Mouse (Mus musculus): ENCODE data around the gene Syf2. TPM values are rescaled to one million over a fixed set of nuclear protein-coding genes. Genes with fewer than 3 reads are reported as not detected.
A peak's percentile ranks its signal among the peaks of the same experiment; 100 is the strongest.

The Syf2 gene
- total RNA-seq, 2 experiments from 2014 or later: 48.7 TPM

GRCm38 (mm10) chr4:134967887-134968604, 37.3 kb downstream of the Syf2 start:
- no peak for DNase-seq
- intact Hi-C loops (cut with DNase I): no loop called here

GRCm38 (mm10) chr4:134968605-134968976, 37.9 kb downstream of the Syf2 start:
- intact Hi-C loops (cut with DNase I): no loop called here
- no peak for DNase-seq

GRCm38 (mm10) chr4:134975261-134975928, 44.7 kb downstream of the Syf2 start:
- intact Hi-C loops (cut with DNase I): no loop called here
- DNase-seq: no peak

GRCm38 (mm10) chr4:134975929-134976308, 45.2 kb downstream of the Syf2 start:
- no peak for DNase-seq
- intact Hi-C loops (cut with DNase I): no loop called here

GRCm38 (mm10) chr4:134978930-134979329, 48.2 kb downstream of the Syf2 start:
- intact Hi-C loops (cut with DNase I): no loop called here
- DNase-seq: no peak

- intact Hi-C loops (cut with DNase I): no loop called here
Observed at GRCm38 (mm10) chr4:134981959-134982431, 51.3 kb downstream of the Syf2 start.

GRCm38 (mm10) chr4:134983136-134983535, 52.4 kb downstream of the Syf2 start:
- intact Hi-C loops (cut with DNase I): no loop called here
- no peak for DNase-seq

More at GRCm38 (mm10) chr4:134981959-134982431, 51.3 kb downstream of the Syf2 start:
- DNase-seq: no peak

- no peak for DNase-seq
- intact Hi-C loops (cut with DNase I): no loop called here
Observed at GRCm38 (mm10) chr4:134984555-134984954, 53.9 kb downstream of the Syf2 start.

- intact Hi-C loops (cut with DNase I): no loop called here
- no peak for DNase-seq
Observed at GRCm38 (mm10) chr4:134985626-134986335, 55.1 kb downstream of the Syf2 start.

GRCm38 (mm10) chr4:134986336-134986635, 55.6 kb downstream of the Syf2 start:
- peak; percentile 9 to 40 for DNase-seq
- intact Hi-C loops (cut with DNase I): no loop called here

GRCm38 (mm10) chr4:134986963-134987362, 56.3 kb downstream of the Syf2 start:
- intact Hi-C loops (cut with DNase I): no loop called here
- DNase-seq: no peak

Other genes starting within 250 kb of the Syf2 start
- gene Man1c1, start 226.6 kb upstream of the Syf2 start, total RNA-seq (2021): 10 to 100 TPM; 32.0 to 37.7 TPM
- 10 to 100 TPM; 21.8 to 24.3 TPM for gene Ldlrap1, start 162.9 kb upstream of the Syf2 start, total RNA-seq (2021)
- 10 to 100 TPM; 24.9 to 25.9 TPM for gene Maco1, start 77.6 kb upstream of the Syf2 start, total RNA-seq (2021)
- gene Rhd, start 66.4 kb upstream of the Syf2 start, total RNA-seq (2021): 1 to 10 TPM; 3.8 to 4.9 TPM
- 10 to 100 TPM; 80.8 to 85.0 TPM for gene Tmem50a, start 15.9 kb upstream of the Syf2 start, total RNA-seq (2021)
- 100 to 1,000 TPM; 146 to 154 TPM for gene Rsrp1, start 7.3 kb upstream of the Syf2 start, total RNA-seq (2021)
- under 1 TPM; 0.26 to 0.32 TPM for gene Runx3, start 189.8 kb downstream of the Syf2 start, total RNA-seq (2021)

Measured in heart, postnatal 10 days (tissue).